In the genomic region with DNA sequence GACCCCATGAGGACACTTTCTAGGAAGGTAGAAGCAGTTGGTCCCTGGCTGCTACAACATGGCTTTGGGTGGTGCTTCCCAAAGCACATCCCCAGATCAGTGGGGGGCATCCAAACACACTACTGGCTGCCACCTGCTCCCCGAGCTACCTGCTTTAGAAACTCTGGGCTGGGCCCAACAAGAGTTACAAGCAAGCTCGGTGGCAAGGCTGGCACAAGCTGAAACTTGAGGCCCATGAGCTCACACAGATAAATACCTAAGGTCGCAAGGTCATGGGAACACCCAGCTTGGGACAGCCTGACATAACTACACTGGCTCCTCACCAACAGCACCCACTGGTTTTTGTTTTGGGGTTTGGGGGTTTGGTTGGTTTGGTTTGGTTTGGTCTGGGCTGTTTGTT, we compare ENCODE assay signal across 11 mouse cellular contexts.
"Had no signal": no experiment of that assay in that cellular context is flagged by ENCODE, and none has a peak within 500 bp of the region (broad histone marks: within the 10 kb centered on the region; RNA-seq: fewer than 3 reads in every experiment).

No protein-coding gene starts in this region.

- H3K27ac ChIP-seq: limb, embryonic 12.5 days; liver, embryonic 15.5 days; midbrain, embryonic 12.5 days had no signal

- DNase-seq: kidney, postnatal 10 days; kidney, postnatal 4 days; liver; lung, adult 2 months; right cerebral cortex, postnatal 14 days; thymus, postnatal 36 days had no signal

- H3K9me3 ChIP-seq: limb, embryonic 12.5 days; liver, embryonic 15.5 days; midbrain, embryonic 12.5 days had no signal

- H3K36me3 ChIP-seq: limb, embryonic 12.5 days; liver, embryonic 15.5 days; midbrain, embryonic 12.5 days had no signal

- H3K4me2 ChIP-seq: limb, embryonic 12.5 days; liver, embryonic 15.5 days; midbrain, embryonic 12.5 days had no signal

- ATAC-seq: lung, postnatal 0 days had no signal

- H3K27me3 ChIP-seq: limb, embryonic 12.5 days; midbrain, embryonic 12.5 days had no signal

- H3K9ac ChIP-seq: limb, embryonic 12.5 days; liver, embryonic 15.5 days; midbrain, embryonic 12.5 days had no signal

- H3K4me3 ChIP-seq: layer of hippocampus, adult 2 months; limb, embryonic 12.5 days; liver, embryonic 15.5 days; midbrain, embryonic 12.5 days had no signal
